13 mouse cellular contexts compared by ENCODE assay signal in genomic region chr16:21318009-21318639, GRCm38 (mm10).
DNase-seq lines count a peak whose midpoint lies in the region; ATAC-seq and TF ChIP-seq lines count a peak whose summit lies in the region.
"Had no signal": no experiment of that assay in that cellular context is flagged by ENCODE, and none has a peak within 500 bp of the region (broad histone marks: within the 10 kb centered on the region; RNA-seq: fewer than 3 reads in every experiment).

No protein-coding gene starts in this region.

- peak; percentile 44 for DNase-seq in gastrocnemius, postnatal 14 days
- no peak for DNase-seq in gastrocnemius, adult 8-10 months (ENCODE audit: low spot score in 2 of 2)
- no peak for DNase-seq in lung, postnatal 10 days
- peak; percentile 31 for DNase-seq in heart, postnatal 4 days
- DNase-seq in stomach, postnatal 0 days (ENCODE audit: low spot score) = peak; percentile 46
- DNase-seq in layer of hippocampus, adult 9-10 months (ENCODE audit: low spot score) = no peak
- DNase-seq: adrenal gland, postnatal 10 days; midbrain, embryonic 14.5 days had no signal

- H3K4me2 ChIP-seq in lung, embryonic 15.5 days = no peak overlapping the region
- H3K4me2 ChIP-seq in stomach, postnatal 0 days (replicated peaks; ENCODE audit: low read depth) = no peak overlapping the region
- H3K4me2 ChIP-seq in midbrain, embryonic 16.5 days (ENCODE audit: low read length) = no peak overlapping the region
- H3K4me2 ChIP-seq: forebrain, embryonic 13.5 days; neural tube, embryonic 13.5 days had no signal

- TF ChIP-seq CTCF in stomach, postnatal 0 days (IDR thresholded peaks at IDR 0.05; ENCODE audit: low read depth) = no peak

- intact Hi-C loops in gastrocnemius, postnatal 14 days (cut with DNase I; ENCODE audit: low total_unique reads) = no loop called here

- 68% methylated on average over 7 of the region's 7 CpGs for WGBS in lung, embryonic 15.5 days
- 62% methylated on average over 7 of the region's 7 CpGs for WGBS in stomach, postnatal 0 days
- 76% methylated on average over 7 of the region's 7 CpGs for WGBS in midbrain, embryonic 16.5 days

- H3K9me3 ChIP-seq in lung, embryonic 15.5 days = no peaks in the 10 kb centered on the region
- no peaks in the 10 kb centered on the region for H3K9me3 ChIP-seq in stomach, postnatal 0 days (ENCODE audit: control insufficient read depth, low read length)
- H3K9me3 ChIP-seq in midbrain, embryonic 16.5 days (replicated peaks; ENCODE audit: control insufficient read depth, low read length, poor library complexity, severe bottlenecking) = no peaks in the 10 kb centered on the region
- H3K9me3 ChIP-seq: forebrain, embryonic 13.5 days; G1E; neural tube, embryonic 13.5 days had no signal

- H3K9ac ChIP-seq in lung, embryonic 15.5 days = no peak overlapping the region
- no peak overlapping the region for H3K9ac ChIP-seq in stomach, postnatal 0 days (ENCODE audit: low read length)
- H3K9ac ChIP-seq in midbrain, embryonic 16.5 days (ENCODE audit: low read depth, low read length) = no peak overlapping the region
- H3K9ac ChIP-seq: forebrain, embryonic 13.5 days; neural tube, embryonic 13.5 days had no signal

- H3K4me3 ChIP-seq in lung, embryonic 15.5 days = no peak overlapping the region
- no peak overlapping the region for H3K4me3 ChIP-seq in stomach, postnatal 0 days (ENCODE audit: low read depth, low read length)
- no peak overlapping the region for H3K4me3 ChIP-seq in midbrain, embryonic 16.5 days (ENCODE audit: low read depth, low read length)
- H3K4me3 ChIP-seq: forebrain, embryonic 13.5 days; neural tube, embryonic 13.5 days had no signal

- peak overlapping the region; percentile 12; the same call in 1 of the 2 replicates for H3K27ac ChIP-seq in lung, embryonic 15.5 days
- H3K27ac ChIP-seq in stomach, postnatal 0 days (replicated peaks) = peak overlapping the region; percentile 76
- H3K27ac ChIP-seq in midbrain, embryonic 16.5 days (ENCODE audit: low read length) = no peak overlapping the region
- H3K27ac ChIP-seq: forebrain, embryonic 13.5 days; neural tube, embryonic 13.5 days had no signal

- no peaks in the 10 kb centered on the region for H3K36me3 ChIP-seq in lung, embryonic 15.5 days
- no peaks in the 10 kb centered on the region for H3K36me3 ChIP-seq in stomach, postnatal 0 days (ENCODE audit: control insufficient read depth, insufficient read depth, low read length)
- H3K36me3 ChIP-seq in midbrain, embryonic 16.5 days (ENCODE audit: control insufficient read depth, insufficient read depth, low read length) = no peaks in the 10 kb centered on the region
- H3K36me3 ChIP-seq: G1E; neural tube, embryonic 13.5 days had no signal

- peaks cover 60% of the 10 kb centered on the region for H3K4me1 ChIP-seq in lung, embryonic 15.5 days
- peaks cover 11% of the 10 kb centered on the region for H3K4me1 ChIP-seq in stomach, postnatal 0 days (replicated peaks; ENCODE audit: control insufficient read depth, insufficient read depth)
- H3K4me1 ChIP-seq in midbrain, embryonic 16.5 days (ENCODE audit: control insufficient read depth, insufficient read depth, low read length) = no peaks in the 10 kb centered on the region; the same call in 1 of the 2 replicates

- no peaks in the 10 kb centered on the region for H3K27me3 ChIP-seq in lung, embryonic 15.5 days
- H3K27me3 ChIP-seq in stomach, postnatal 0 days (ENCODE audit: control insufficient read depth, insufficient read depth, low read length) = no peaks in the 10 kb centered on the region
- H3K27me3 ChIP-seq in midbrain, embryonic 16.5 days (ENCODE audit: control insufficient read depth, insufficient read depth, low read depth, low read length) = no peaks in the 10 kb centered on the region
- H3K27me3 ChIP-seq: neural tube, embryonic 13.5 days had no signal

- TF ChIP-seq EP300 in stomach, postnatal 0 days (optimal IDR thresholded peaks at IDR 0.05) = no peak

- ATAC-seq in lung, embryonic 15.5 days (ENCODE audit: borderline replicate concordance, extremely low read depth, low FRiP score, low TSS enrichment) = no peak
- peak; percentile 62 for ATAC-seq in stomach, postnatal 0 days (ENCODE audit: low FRiP score, low TSS enrichment)
- no peak for ATAC-seq in midbrain, embryonic 16.5 days
- ATAC-seq: forebrain, embryonic 13.5 days had no signal

Comparison
In these comparisons a context has a peak if more than half of its experiments do, and no peak if none do; other contexts are left out.
1. DNase-seq: peak in gastrocnemius, postnatal 14 days (single experiment), heart, postnatal 4 days (single experiment) and stomach, postnatal 0 days (single experiment); none in gastrocnemius, adult 8-10 months (0 of 2), lung, postnatal 10 days (single experiment) and layer of hippocampus, adult 9-10 months (single experiment).